Mouse (Mus musculus) right cerebral cortex, adult 18-20 months (tissue): ENCODE measurements at regions not wholly inside any gene's neighbourhood (a gene's known extent, or its start where the extent isn't known, plus 50 kb on each side); places are given as distances from the start of the nearest gene placed in this dataset.

ENCODE experiments used
- DNase-seq: peaks from one replicate; pipeline ENCODE4 v3.0.0; 2022; ENCODE audit warnings: mixed read lengths

DNA sequence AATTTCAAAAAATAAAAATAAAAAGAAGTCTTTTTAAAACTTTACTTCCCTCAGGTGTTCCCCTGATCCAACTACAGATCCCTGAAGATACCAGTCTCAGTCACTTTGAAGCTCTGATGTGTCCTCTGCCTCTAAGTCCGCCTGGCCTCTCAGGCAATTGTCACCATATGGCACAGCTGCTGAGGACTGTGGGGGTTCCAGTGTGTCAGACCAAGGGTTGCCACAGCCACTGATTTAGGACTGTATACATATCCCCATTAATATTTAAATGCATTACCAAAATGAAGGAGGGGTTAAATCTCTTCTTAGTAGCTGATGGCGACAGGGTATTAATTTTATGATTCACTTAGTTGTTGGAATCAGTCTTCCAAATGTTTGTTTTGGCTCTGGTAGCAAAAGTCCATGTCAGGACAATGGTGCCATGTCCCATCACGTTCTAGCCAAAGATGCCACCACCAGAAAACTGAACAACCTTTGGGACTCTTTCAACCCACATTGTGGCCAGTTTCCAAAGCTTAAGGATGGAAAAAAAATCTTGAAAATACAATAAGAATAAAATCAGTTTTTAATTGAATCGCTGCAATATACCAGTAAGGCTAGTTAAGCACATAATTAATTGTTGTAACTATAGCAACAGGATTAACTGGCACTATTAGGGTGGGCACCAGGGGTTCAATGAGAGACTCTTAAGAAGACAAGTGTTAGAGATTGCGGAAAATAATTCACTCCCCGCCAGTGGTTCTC, 62.5 kb downstream of the Arrdc4 start:
- DNase-seq, result no peak

DNA sequence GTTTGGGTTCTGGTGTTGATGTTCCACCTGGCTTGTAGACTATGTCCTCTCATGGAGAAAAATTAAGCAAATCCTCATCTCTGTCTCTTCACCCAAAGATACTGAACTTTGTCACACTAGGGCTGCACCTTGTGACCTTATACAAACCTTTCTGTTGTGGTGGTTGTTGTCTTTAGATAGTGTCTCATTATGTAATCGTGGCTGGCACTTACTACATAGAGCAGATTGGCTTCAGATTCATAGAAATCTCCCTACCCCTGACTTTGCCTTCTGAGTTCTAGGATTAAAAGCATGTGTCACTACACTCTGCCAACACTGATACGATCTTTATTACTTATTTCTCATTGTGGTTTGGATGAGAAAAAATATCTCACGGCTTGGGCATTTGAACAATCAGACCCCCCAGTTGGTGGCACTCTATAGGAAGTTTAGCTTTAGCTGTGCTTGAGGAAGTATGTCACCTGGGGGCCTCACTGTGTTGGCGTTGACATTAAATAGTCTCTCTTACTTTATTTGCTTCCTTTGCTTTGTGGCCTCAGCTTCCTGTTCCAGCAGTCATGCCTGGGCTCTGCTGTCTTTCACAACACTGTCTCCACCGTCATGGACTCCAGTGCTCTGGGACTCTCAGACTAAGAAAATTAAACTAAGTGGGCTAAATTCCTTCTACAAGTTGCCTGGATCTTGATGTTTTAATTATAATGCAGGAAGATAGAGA, 66.0 kb downstream of the Arrdc4 start:
- DNase-seq, result no peak

DNA sequence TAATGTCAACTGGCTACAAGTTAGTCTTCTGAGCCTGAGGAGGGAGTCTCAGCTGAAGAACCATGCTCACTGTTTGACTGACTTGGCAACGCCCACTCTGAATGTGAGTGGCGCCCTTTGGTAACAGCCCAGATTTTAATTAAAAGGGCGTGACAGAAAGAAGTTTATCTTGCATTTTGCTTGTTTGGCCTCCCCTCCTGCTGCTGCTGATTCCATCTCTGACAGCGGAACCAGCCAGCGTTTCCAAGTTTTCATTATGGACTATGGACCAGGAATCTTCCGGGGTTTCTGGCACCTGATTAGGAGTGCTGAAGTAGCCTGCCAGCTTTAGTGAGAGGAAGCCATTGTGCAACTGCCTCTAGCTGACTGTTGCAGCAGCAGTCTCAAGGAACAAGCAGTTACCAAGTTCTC, 66.7 kb downstream of the Arrdc4 start:
- no peak for DNase-seq

DNA sequence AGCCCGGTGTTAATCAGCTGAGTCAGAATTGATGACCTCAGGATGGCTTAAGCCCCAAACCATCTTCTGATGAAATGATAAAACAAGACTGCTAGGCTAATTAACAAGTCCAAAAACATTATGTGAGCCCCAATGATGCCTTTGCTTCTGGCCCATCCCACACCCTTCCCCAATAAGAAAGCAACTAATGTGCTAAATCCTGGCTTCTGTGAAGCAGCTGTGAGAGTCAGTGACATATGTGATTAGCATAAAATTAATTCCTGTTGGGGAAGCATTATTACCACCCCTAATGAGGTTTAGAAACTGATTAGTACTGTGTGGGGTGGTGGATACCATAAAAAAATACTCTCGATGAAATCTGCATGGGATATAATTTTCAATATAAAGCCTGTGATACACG, 69.3 kb downstream of the Arrdc4 start:
- DNase-seq, result no peak

DNA sequence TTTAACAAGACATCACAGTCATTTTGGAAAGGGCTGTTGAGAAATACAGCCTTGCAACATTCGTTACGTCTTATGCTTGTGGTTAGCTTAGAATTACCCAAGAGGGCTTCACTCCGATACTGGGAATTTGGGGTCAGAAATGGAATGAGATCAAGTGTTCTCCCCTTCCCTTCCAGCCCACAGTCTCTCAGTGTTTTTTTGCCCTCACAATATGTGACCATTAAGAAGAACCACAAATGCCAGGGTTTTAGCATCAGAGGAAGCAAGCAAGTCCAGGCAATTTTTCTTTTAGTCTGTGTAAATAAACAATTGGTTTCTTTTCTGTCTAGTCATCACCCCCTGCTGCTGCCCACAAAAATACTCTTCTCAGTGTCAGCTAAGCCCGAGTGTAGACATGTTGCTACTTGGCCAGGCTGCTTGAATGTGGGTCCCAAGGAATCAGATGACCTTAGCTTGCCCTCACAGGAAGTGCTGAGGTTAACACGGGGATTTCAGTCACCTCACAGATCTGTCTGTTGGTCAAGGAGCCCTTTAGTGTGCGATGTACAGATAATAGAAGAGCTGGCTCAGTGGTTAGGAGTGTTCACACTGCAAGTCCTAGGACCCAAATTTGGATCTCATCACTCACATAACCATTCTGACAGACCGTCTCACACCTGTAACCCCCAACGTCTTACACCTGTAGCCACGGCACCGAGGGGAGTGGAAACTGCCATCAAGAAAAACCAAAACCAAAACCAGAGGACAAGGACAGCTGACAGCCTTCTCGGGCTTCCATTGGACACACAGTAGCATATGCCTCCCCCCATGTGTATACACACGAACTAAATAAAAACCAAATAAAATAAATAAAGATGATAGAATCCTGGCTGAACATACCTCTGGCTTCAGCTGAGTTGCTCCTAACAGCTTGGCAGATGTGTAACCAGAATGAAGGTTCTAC, 81.0 kb downstream of the Arrdc4 start:
- no peak for DNase-seq

DNA sequence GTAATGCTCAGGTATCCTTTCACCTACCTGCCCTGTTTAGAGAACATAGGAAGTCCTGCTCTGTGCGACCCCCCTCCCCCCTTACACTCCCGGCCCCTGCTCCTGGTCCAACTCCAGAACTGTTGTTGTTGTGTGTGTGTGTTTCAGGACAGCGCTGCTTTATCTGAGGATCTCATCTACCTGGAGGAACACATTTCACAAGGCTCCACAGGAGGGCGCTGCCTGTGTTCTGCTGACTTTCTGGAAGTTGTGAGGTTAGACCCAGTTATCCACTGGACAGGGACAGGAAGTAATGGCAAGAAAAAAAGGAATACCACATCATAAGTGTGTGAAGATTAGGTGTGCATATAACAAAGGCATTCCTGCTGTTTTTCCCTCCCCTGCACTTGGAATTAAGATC, 81.8 kb downstream of the Arrdc4 start:
- no peak for DNase-seq

DNA sequence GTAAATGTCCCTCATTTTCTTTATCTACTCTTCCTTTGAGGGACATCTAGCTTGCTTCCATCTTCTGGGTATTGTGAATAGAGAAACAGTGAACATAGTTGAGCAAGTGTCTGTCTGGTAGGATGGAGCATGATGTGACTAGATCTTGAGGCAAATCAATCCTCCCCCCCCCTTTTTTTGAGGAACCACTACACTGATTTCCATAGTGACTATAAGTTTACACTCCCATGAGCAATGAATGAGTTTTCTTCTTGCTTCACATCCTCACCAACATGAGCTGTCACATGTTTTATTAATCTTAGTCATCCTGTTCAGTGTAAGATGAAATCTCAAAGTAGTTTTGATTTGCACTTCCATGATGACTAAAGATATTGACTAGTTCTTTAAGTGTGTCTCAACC, 92.7 kb downstream of the Arrdc4 start:
- no peak for DNase-seq

DNA sequence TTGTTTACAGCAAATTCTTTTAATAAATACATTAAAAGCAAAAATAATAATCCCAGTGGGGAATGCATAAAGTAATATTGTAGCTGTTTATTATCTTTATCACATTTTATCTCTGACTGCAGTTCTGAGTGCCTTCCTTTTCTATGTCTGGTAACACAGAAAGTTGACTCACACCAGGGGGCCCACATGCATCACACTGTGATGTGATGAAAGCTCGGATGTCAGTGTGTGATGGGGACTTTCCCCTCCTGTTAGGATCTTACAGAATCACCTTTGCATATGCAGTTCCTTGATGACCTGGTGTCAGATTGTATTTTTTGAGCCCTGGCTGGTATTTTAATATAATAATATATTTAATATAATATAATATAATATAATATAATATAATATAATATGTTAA, 95.5 kb downstream of the Arrdc4 start:
- no peak for DNase-seq

DNA sequence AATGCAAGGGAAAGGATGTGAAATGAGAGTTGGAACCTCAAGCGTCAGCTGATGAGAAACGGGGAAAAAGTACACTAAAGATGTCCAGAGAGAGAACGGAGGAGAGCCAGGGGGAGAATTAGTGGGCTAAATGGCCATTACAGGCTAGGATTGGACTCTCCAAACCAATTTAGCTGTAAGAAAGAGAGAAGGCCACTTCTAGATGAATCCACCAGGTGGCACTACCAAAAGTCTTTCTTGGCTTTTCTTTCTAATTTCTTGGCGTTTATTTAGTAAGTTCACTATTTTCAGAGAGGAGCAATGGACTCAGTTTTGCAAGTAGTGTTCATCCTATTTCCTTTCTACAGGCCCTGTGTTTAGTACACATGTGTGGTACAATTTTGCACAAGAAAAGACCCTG, 97.6 kb downstream of the Arrdc4 start:
- no peak for DNase-seq

DNA sequence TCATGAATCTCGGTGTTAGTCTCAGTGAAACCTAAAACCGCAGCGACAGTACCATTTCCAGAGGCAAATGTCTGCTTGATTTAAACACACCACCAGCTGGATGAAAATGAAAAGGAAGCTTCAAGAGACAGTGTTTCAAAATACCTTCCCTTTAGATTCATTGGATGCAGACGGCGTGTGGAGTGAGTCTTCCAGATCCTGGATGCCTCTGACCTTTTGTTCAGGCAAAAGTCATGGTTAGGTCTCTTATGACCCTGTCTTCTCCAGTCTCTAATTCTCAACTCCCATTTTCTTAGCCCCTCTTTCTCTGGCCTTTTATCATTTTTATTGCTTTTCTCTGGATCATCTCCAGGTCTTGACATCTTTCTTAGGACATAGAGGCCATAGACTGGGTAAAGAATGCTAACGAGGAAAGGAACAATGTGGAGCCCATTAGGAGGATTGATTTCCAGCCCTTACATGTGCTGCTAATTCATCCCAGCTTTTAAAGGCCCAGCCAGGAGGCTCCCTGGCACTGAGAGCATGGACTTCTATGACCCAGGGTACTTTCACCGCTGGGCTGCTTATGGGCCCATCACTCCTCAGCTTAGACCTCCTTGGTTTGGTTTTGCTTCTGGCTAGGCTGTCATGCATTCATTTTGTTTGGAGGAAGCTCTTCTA, 111.4 kb downstream of the Arrdc4 start:
- DNase-seq, result no peak

DNA sequence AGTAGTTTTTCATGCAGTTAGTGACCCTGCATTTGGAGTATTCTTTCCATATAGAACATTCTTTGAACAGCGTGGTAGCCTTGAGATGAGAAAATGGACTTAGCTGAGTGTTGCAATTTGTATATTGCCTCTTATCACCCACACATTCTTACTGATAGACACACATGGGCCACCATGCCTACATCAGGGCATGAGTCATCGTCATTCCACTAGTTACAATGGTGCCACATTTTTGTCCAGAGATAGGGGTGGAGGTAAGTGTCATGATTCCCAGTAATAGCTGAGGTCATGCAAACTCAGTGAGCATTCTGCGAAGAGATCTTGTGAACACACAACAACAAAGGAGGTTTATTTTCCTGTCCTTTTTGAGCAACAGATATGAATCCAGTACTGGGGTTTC, 128.0 kb downstream of the Arrdc4 start:
- no peak for DNase-seq

DNA sequence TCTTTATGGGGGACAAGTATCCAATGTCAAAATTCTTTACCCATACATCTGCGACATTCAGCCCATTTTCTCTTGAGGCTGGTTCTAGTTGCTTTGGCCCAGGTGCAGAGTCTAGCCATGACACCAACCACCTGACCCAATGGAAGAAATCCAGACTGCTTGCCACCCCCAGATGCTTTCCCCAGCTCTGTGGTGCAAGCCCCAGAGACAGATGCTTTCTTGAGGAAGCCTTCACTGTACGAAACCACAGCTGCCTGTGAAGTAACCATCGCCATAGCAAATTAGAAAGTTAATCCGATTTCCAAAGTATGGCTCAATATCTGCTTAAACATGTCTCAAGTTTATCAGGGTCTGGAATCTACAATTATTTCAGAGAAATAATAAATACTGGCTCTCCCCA, 138.5 kb downstream of the Arrdc4 start:
- DNase-seq, result no peak

DNA sequence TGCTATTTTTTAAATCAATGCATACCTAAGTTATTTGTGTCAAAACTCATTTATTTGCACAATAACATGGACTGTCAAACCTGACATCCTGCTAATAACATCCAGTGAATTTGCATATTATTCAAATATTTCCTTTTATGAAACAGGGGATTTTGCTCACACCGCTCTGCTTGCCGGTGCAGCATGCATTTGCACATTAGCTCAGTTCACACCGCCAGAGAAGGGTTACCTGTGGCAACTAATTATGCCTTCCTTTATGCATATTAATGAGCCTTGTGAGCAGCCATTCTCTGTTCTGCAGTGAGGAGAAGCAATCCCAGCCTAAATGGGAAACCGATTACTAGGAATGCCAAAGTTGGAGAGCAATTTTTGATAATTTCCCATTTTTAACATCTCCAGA, 141.9 kb downstream of the Arrdc4 start:
- DNase-seq, result no peak

DNA sequence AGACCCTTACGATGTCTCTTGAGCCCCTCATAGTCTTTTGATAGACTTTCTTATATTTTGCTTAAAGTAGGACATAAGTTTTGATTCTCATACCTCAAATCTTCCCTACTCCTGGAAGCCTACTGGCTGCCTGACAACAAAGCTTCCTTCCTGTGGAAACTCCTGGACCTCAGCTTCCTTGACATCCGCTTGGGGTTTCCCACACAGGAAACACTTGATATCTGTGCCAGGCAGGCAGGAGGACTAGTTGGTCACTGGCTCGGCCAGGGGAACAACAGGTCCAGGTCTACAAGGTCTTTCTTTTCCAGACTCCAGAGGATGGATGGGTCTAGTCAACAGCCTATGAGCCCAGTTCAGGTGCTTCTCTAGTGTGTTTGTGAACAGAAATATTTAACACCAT, 142.8 kb downstream of the Arrdc4 start:
- no peak for DNase-seq

DNA sequence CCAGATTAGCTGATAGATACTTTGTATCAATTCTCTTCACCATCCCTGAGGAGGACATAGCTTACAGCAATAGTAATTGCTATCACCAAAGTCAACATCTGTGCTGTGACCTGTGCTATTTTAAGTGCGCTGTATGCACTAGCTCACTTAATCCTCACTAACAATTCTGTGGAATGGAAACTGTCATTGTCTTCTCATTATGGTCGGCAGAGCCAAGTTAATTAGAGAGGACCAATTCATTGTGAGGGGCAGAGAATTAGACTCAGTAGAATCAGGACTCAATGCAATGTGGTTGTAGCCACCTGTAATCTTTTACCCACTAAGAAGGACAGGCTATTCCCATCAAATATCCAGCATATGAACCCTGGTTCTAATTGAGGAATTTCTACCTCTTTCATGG, 145.3 kb downstream of the Arrdc4 start:
- DNase-seq, result no peak

DNA sequence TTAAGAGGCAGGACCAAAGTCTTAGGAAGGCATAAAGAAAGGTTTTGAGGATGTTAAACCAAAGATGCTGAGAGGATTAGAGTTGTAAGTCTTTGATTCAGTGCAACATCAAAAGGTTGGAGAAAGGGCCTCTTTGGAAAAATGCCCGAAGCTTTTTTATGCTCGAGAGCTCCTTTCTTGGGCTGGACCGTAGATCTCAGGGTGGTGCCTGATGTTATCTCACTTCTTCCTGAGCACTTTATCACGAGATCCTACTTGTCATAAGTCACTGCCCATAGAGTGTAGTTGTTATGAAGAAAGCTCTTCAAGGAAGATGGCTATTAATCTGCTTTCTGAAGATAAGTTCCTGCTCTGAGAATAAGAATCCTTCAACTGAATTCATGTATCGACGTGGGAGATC, 147.0 kb downstream of the Arrdc4 start:
- DNase-seq, result no peak

DNA sequence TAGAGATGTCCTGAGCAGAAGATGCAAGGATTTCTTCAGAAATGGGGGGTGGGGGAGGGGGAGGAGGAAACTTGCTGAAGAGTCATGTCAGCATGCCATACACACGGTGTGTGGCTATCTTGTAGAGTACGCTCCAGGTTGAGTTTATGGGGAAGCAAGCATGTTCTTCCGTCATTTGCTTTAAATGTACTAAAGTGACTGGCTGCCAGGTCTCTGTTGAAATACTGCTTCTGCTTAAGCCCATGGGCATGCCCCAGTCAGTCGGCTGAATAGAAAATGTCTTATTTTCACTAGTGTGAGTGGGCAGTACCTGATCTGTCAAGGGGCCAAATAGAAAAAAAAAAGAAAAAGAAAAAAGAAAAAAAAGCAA, 155.0 kb downstream of the Arrdc4 start:
- no peak for DNase-seq

DNA sequence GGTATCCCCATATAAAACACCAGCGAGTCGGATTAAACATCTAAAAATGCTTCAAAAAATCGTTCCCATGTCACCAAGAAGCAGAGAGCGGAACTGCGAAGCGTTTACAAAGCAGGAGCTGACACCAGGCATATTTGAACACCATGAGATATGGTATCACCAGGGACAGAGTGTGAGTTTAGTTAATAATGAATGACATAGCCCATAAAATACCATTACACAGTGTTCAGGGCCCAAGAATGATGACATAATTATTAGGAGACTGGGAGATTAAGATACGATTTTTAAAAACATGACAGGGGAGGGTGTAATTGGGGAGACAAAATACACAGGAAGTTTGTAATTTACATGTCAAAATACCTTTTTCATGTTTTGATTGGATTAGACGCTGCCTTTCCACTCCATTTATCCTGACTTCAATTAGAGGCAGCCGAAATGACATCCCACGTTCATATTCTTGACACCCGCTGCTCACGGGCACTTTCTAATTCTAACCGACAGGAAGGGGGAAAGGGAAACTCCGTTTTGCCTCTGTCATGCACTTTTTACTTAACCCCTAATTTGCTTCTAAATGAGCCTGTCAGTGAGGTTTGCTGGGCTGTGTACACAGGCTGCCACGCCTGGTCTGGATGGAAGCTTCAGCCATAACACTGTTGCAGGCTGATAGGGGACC, 155.6 kb downstream of the Arrdc4 start:
- no peak for DNase-seq

DNA sequence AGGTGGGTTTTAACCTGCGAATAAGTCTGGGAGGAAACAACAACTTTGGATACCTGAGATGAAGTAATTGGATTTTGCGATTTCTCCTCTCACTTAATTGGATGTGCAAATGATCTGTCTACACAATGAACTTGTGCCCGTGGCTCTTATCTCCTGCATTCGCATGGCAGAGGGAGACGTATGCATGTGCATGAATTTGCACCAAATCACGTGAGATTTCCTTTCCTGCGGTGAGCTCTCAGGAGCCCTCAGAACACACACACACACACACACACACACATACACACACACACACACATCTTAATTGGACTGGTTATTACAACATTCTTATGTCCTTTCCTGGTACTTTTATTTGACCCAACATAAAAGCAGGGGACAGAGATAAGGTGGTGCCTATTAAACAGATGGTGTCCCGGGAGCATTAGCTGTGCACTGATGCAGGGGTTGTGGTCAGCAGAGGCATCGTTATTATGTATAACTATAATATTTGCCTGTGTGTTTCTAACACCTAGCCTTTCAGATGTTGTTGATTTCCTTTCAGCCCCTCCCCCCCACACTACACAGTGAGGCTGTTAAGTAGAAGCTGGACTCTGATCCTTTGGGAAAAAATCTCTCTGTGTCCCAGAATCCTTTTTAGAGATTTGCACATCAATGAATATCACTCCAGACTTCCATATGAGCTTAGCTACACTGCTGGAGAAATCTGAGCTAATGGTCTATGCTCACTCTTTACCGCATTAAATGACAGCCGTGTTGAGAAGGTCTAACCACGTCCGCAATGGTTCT, 166.3 kb downstream of the Arrdc4 start:
- no peak for DNase-seq

DNA sequence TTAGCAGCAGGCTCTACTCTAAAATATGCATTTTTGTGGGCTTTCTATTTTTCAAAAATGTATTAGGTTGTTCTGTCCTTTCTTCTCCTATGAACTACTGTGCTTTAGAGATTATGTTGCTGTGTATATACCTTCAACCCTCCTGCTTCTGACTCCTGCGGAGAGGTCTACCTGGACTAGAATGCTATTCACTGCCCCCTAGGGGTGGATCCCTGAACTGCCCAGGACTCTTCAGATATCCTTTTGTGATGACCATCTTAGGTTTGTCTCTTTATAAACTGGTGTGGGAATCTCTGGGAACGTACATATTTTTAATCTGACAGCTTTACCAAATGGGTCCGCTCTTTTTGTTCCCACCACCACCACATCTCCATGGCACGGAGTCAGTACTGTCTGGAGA, 168.4 kb downstream of the Arrdc4 start:
- peak; percentile 40 for DNase-seq

DNA sequence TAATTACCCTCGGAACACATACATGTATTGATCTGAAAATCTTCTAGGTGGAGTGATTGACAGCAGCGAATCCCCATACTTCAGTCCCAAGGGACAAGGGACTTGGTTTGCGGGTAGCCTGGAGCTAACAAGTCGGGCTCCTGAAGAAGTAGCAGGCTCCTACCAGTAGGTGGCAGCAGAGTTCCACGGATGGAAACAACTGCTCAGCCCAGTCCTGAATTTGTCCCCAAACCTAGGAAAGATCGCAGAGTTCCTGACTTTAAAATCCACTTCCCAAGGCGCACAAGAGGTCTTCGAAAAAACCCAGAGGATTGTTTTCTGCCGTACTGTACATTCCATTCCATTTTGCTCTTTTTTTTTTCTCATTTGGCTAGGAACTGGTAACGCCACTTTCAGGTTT, 169.4 kb downstream of the Arrdc4 start:
- DNase-seq, result peak; percentile 77

DNA sequence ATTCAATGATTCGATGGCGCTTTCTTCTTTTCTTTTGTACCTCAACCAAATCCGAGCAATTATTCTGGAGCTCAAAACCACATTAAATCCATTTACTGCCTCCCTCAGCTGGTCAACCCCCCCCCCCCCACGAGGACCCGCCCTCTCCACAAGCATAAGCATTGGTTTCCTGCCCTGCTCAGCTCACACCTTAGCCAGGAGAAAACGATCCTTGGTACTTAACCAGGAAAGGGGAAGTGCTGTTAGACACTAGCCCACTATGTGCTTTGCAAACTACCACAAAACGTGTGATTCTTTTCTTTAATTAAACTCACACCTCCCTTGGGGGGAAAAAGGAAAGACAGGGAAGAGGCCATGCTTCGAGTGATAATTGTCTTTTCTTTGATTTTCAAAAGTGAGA, 169.8 kb downstream of the Arrdc4 start:
- DNase-seq, result no peak
